Mouse (Mus musculus): ENCODE results near the gene Btbd9. TPM values are rescaled to one million over a fixed set of nuclear protein-coding genes. Genes with fewer than 3 reads are reported as not detected.

The Btbd9 gene
- polyA plus RNA-seq, 1 experiment from 2014 or later = 139 TPM

DNA sequence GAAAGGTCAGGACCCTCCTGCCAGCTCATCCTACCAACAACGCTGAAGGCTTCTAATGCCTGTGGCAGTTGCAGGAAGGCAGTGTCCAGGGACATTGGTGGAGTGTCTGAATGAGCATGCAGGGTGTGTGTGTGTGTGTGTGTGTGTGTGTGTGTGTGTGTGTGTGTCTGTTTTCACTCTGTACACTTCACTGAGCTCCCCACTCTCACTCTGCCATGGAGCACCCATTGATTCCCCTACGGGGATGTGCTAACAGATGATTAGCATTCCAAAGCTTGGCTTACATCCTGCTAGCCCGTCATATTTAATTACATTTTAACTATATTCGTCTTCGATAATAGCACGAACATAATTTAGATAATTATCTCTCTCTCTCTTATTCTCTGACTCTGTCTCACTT is 339.7 kb downstream of the Btbd9 start:
- no peaks in the 10 kb centered on the region for H3K9me3 ChIP-seq
- peaks cover 59% of the 10 kb centered on the region for H3K4me1 ChIP-seq (replicated peaks)
- peak; percentile 62; the same call in 1 of the 2 replicates for ATAC-seq (ENCODE audit: low FRiP score, low read depth)
- no peak overlapping the region for H3K4me3 ChIP-seq
- H3K36me3 ChIP-seq = no peaks in the 10 kb centered on the region
- H3K27ac ChIP-seq (replicated peaks) = no peak overlapping the region
- no peak overlapping the region for H3K4me2 ChIP-seq
- 45% methylated on average over 6 of the region's 6 CpGs for WGBS
- no peak overlapping the region for H3K9ac ChIP-seq
- H3K27me3 ChIP-seq = no peaks in the 10 kb centered on the region

DNA sequence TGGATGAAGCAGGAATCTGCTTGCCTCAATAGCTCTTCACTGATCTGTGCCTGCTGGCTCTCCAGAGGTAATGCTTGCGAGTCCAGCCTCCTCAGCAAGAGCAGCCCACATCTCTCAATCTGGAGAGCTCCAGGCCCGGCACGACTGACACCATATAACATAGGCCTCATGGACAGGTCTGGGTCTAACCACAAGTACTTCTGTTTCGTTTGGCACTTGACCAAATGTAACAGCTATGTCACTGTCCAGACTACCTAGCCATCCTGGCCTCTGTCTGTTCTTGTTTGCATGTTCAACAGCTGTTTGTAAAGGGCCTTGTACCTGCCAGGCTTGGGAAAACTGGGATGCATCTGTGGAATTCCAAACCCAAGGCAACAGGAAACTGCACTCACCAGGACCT is 340.9 kb downstream of the Btbd9 start:
- no peak overlapping the region for H3K4me2 ChIP-seq
- no peak for ATAC-seq (ENCODE audit: low FRiP score, low read depth)
- H3K27me3 ChIP-seq = no peaks in the 10 kb centered on the region
- no peak overlapping the region for H3K27ac ChIP-seq (replicated peaks)
- no peaks in the 10 kb centered on the region for H3K36me3 ChIP-seq
- no peak overlapping the region for H3K4me3 ChIP-seq
- H3K9ac ChIP-seq = no peak overlapping the region
- H3K4me1 ChIP-seq (replicated peaks) = peaks cover 54% of the 10 kb centered on the region
- H3K9me3 ChIP-seq = no peaks in the 10 kb centered on the region
- 77% methylated on average over 4 of the region's 4 CpGs for WGBS

DNA sequence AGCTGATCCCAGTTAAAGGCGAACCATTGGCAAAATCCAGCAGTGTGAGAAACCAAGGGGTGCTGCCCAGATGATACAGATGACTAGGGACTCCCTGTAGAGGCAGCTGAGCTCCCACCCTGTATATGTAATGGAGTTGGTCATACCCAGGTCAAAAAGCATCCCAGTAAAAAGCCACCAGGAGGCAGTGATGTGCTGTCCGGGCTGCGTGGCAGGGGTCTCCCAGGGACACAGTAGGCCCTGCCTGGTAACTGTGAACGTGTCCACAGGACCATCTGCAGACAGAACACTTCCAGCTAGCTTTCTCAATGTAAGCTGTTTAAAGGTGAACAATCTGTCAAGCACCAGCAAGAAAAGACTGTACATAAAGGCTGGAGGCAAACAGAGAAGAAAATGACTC is 343.6 kb downstream of the Btbd9 start:
- Histone ChIP-seq H3K4me2 (no peak overlapping the region), H3K9me3 (no peaks in the 10 kb centered on the region), H3K27ac (replicated peaks) (no peak overlapping the region), H3K4me1 (replicated peaks) (peaks cover 50% of the 10 kb centered on the region), H3K4me3 (no peak overlapping the region), H3K27me3 (no peaks in the 10 kb centered on the region), H3K36me3 (no peaks in the 10 kb centered on the region), H3K9ac (no peak overlapping the region)
- WGBS = 31% methylated on average over 4 of the region's 4 CpGs
- ATAC-seq (ENCODE audit: low FRiP score, low read depth) = no peak; the same call in 1 of the 2 replicates

DNA sequence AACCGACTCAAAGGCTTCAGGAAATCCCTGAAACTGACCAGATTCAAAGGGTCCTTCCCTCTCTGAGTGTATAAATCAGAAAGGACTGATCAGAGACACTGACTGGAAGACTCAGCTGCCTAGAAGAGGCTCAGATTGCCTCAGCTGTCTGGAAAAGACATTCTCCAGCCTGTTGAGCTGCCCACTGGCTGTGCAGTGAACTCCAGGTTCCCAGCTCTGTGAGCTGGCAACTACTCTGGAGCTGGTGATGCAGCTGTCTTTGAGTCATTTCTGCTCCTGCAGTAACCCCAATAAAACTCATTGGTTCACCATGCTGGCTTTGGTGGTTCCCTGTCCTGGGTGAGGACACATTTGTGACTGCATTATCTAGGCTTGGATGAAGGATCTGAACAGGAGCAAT is 344.8 kb downstream of the Btbd9 start:
- Histone ChIP-seq H3K27ac (replicated peaks) (no peak overlapping the region), H3K9ac (no peak overlapping the region), H3K27me3 (no peaks in the 10 kb centered on the region), H3K4me2 (no peak overlapping the region), H3K4me1 (replicated peaks) (peaks cover 39% of the 10 kb centered on the region), H3K9me3 (no peaks in the 10 kb centered on the region), H3K36me3 (no peaks in the 10 kb centered on the region), H3K4me3 (no peak overlapping the region)
- no peak for ATAC-seq (ENCODE audit: low FRiP score, low read depth)
- 93% methylated on average over 1 of the region's 1 CpGs for WGBS

DNA sequence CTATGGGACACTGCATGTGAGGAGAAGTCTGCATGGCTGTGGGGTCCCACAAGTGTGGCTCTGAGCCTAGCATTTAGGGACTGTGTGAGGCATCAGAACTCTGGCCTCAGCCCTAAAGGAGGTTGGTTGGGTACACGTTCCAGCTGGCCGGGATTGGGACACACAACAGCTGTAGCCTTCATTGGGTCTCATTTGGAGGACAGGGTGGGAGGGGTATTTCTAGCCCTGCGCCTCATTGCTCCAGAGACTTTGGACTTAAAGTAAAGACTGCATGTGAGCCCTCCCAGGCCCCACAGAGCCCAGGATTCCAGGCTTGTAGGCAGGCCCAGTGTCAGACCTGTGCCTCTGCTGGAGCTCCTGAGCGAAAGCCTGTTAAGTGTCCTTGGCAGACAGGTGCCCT is 345.9 kb downstream of the Btbd9 start:
- Histone ChIP-seq H3K4me2 (no peak overlapping the region), H3K36me3 (no peaks in the 10 kb centered on the region), H3K4me3 (no peak overlapping the region), H3K9ac (no peak overlapping the region), H3K4me1 (replicated peaks) (peaks cover 36% of the 10 kb centered on the region), H3K9me3 (no peaks in the 10 kb centered on the region), H3K27me3 (no peaks in the 10 kb centered on the region), H3K27ac (replicated peaks) (no peak overlapping the region)
- no peak for ATAC-seq (ENCODE audit: low FRiP score, low read depth)
- WGBS = 87% methylated on average over 4 of the region's 4 CpGs

DNA sequence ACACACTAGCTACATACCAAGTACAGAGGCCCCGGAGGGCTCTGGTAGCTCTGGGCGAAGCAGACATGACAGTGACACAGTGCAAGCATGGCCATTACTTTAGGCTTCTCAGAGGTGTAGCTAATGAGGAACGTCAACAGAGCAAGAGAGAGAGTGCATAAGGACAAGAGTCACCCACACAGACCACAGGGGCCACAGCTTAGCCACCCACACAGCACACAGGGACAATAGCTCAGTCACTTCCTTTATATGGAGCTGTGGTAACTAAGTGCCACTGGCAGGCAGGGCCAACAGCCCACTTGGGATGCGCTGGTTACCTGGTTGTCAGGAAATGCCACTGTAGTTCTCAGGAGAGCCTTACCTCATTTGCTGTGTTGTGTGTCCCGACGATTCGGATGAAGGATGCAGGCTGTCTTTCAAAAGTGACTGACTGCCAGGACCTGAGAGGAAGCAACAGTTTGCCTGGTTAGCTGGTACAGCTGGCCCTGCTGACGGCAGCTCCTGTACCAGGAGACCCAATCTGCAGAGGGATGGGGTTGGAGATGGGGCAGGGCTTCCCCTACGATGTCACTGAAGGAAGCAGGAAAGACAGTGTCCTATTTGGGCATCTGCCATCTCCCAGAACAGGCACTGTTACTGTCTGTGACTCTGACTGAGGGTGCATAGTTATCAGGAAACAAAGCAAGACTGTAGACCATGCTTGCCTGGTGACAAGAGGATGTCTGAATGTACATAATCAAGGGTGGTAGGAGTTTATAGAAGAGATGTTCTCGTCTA is 347.7 kb downstream of the Btbd9 start:
- ATAC-seq (ENCODE audit: low FRiP score, low read depth) = no peak
- no peaks in the 10 kb centered on the region for H3K9me3 ChIP-seq
- no peaks in the 10 kb centered on the region for H3K27me3 ChIP-seq
- H3K4me3 ChIP-seq = no peak overlapping the region
- no peak overlapping the region for H3K27ac ChIP-seq (replicated peaks)
- WGBS = 86% methylated on average over 10 of the region's 10 CpGs
- no peaks in the 10 kb centered on the region for H3K36me3 ChIP-seq
- no peak overlapping the region for H3K4me2 ChIP-seq
- peaks cover 42% of the 10 kb centered on the region for H3K4me1 ChIP-seq (replicated peaks)
- H3K9ac ChIP-seq = no peak overlapping the region

DNA sequence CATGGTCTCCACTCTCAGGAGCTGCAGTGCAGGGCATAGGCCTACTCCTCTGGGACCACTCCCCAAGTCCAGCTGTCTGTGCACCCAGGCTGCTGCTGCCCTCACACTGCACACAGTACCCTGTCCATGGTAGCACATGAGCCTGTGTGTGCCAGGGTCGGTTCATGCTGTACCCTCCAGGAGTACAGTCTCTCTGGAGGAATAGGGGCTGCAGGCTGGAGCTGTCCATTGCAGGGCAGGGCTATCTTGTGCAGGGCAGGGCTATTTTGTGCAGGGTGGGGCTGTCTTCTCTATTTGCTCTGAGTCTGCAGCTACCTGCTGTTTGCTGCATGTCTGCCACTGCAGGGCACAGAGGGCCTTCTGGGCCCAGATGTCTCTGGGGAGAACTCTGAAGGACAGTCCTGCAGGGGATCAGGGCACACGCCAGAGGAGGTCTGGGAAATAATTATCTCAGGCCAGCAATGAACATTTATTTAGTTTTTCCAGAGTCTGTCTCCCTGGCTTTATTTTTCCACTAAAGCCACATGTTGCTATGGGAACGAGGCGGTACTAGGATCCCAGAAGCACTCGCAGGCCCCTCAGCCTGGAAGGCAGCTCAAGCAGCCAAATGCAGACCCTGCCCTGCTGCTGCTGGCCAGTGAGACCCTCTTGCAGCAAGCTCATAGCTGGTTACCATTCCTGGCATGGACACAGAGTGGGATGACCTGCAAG is 351.1 kb downstream of the Btbd9 start:
- H3K4me3 ChIP-seq = no peak overlapping the region
- H3K27ac ChIP-seq (replicated peaks) = no peak overlapping the region
- no peaks in the 10 kb centered on the region for H3K9me3 ChIP-seq
- no peaks in the 10 kb centered on the region for H3K27me3 ChIP-seq
- ATAC-seq (ENCODE audit: low FRiP score, low read depth) = peak; percentile 40; the same call in 1 of the 2 replicates
- no peak overlapping the region for H3K9ac ChIP-seq
- no peak overlapping the region for H3K4me2 ChIP-seq
- H3K4me1 ChIP-seq (replicated peaks) = peaks cover 36% of the 10 kb centered on the region
- 36% methylated on average over 5 of the region's 5 CpGs for WGBS
- no peaks in the 10 kb centered on the region for H3K36me3 ChIP-seq

DNA sequence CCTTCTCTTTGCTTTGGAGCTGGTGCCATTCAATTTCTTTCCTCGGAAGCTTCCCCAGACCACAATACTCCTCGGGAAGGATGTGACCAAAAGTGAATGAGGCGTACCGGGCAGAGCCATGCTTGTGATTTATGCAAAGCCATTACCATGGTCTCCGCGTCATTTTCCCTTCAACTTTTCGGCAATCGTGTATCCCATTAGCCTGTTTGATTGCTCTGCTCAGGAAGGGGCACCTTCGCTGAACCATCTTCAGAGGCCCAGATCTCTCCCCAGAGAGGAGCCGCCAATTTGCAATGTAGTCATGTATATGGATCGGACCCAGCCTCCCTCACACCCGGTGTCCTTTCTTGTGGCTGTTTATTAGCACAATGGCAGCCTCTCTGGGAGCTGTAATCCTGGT is 353.5 kb downstream of the Btbd9 start:
- Histone ChIP-seq H3K4me1 (replicated peaks) (peaks cover 26% of the 10 kb centered on the region), H3K4me3 (no peak overlapping the region), H3K27me3 (no peaks in the 10 kb centered on the region), H3K9ac (no peak overlapping the region), H3K4me2 (no peak overlapping the region), H3K36me3 (0 out of 2 replicates have a peak, but pooled peaks cover 3% of the 10 kb centered on the region), H3K27ac (replicated peaks) (no peak overlapping the region), H3K9me3 (no peaks in the 10 kb centered on the region)
- 47% methylated on average over 12 of the region's 12 CpGs for WGBS
- no peak for ATAC-seq (ENCODE audit: low FRiP score, low read depth)

DNA sequence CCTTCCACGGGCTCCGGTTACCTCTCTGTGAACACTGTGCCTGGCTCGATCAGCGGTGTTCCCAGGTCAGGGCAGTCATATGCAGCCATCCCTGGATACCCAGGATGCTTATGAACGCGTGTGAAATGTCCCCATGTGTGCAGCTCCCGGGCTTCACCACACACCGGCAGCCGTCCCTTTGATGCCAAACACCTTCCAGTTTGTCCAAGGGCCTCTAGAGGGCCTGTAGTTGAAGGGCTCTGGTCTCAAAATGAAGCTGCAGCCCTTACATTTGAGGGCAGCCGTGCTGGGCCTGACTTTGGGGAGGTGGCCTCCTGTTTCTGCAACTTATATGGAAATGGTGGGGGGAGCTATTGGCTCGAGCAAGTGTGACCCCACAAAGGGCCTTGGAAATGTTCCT is 353.9 kb downstream of the Btbd9 start:
- H3K4me2 ChIP-seq = no peak overlapping the region
- H3K4me1 ChIP-seq (replicated peaks) = peaks cover 26% of the 10 kb centered on the region
- no peak overlapping the region for H3K9ac ChIP-seq
- H3K4me3 ChIP-seq = no peak overlapping the region
- no peak for ATAC-seq (ENCODE audit: low FRiP score, low read depth)
- H3K36me3 ChIP-seq = 0 out of 2 replicates have a peak, but pooled peaks cover 3% of the 10 kb centered on the region
- no peaks in the 10 kb centered on the region for H3K27me3 ChIP-seq
- H3K27ac ChIP-seq (replicated peaks) = no peak overlapping the region
- 75% methylated on average over 11 of the region's 11 CpGs for WGBS
- H3K9me3 ChIP-seq = no peaks in the 10 kb centered on the region

DNA sequence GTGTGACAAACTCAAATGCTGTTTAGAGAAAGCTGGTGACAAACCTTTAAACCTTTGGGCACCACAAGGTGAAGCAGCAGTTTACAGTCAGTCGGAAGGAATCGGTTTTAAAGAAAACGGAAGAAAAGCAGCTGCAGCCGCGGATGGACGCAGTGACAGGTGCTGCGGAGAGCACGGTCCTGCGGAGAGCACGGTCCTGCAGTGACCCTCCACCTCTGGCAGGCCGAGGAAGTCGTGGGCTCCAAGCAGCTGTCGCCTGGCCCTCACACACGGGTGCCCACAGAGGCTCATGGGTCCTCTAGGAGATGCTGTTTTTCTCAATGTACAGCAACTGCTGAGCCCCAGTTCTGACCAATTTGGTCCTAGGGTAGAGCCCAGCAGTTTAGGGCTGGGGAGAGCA is 354.6 kb downstream of the Btbd9 start:
- no peak overlapping the region for H3K4me3 ChIP-seq
- no peak for ATAC-seq (ENCODE audit: low FRiP score, low read depth)
- no peaks in the 10 kb centered on the region for H3K9me3 ChIP-seq
- peaks cover 26% of the 10 kb centered on the region for H3K4me1 ChIP-seq (replicated peaks)
- WGBS = 76% methylated on average over 14 of the region's 14 CpGs
- no peaks in the 10 kb centered on the region for H3K27me3 ChIP-seq
- no peak overlapping the region for H3K9ac ChIP-seq
- H3K4me2 ChIP-seq = no peak overlapping the region
- H3K27ac ChIP-seq (replicated peaks) = no peak overlapping the region
- 0 out of 2 replicates have a peak, but pooled peaks cover 3% of the 10 kb centered on the region for H3K36me3 ChIP-seq

DNA sequence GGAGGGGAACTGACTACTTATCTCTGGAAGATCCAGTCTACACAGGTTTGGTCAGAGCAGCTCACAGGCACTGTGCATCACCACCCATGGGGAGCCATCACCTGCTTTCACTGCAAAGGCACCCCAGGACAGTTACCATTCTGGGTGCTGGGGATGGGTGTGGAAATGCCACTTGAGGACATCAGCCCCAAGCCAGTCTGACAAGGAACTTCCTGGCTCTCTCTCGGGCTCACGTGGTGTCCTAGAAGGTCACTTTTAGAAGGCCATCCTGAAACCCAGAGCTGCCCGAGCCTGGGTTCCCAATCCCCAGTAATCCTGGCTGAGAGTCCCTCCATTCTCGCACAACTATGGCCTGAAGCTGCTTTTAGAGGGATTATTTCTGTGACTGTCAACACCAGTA is 360.5 kb downstream of the Btbd9 start:
- Histone ChIP-seq H3K36me3 (0 out of 2 replicates have a peak, but pooled peaks cover 3% of the 10 kb centered on the region), H3K4me3 (no peak overlapping the region), H3K4me1 (replicated peaks) (peaks cover 9% of the 10 kb centered on the region; the same call in 1 of the 2 replicates), H3K9me3 (no peaks in the 10 kb centered on the region), H3K9ac (no peak overlapping the region), H3K27ac (replicated peaks) (no peak overlapping the region), H3K4me2 (no peak overlapping the region), H3K27me3 (no peaks in the 10 kb centered on the region)
- ATAC-seq (ENCODE audit: low FRiP score, low read depth) = no peak
- 81% methylated on average over 4 of the region's 4 CpGs for WGBS

DNA sequence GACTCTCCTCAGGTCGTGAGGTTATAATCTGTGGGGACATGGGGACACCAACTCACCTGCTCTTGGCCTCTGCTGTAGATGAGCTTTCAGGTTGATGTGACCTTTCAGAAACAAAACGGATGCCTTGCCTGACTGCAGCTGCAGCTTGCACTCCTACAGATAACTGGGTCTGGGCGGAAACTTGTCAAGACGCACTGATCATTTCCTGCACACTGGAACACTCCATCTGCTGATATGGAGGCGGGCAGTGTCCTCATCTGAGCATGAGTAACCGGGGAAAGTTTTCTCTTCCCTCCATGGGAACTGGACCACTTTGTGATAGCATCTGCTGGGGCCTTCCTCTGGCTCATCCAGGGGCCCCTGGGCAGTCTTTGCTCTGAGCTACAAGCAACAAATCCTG is 361.9 kb downstream of the Btbd9 start:
- peaks cover 5% of the 10 kb centered on the region; the same call in 1 of the 2 replicates for H3K36me3 ChIP-seq
- no peak overlapping the region for H3K9ac ChIP-seq
- H3K4me2 ChIP-seq = no peak overlapping the region
- H3K27ac ChIP-seq (replicated peaks) = no peak overlapping the region
- no peak overlapping the region for H3K4me3 ChIP-seq
- ATAC-seq (ENCODE audit: low FRiP score, low read depth) = no peak
- H3K27me3 ChIP-seq = no peaks in the 10 kb centered on the region
- H3K4me1 ChIP-seq (replicated peaks) = peaks cover 9% of the 10 kb centered on the region; the same call in 1 of the 2 replicates
- no peaks in the 10 kb centered on the region for H3K9me3 ChIP-seq
- WGBS = 93% methylated on average over 6 of the region's 6 CpGs

All from hindbrain, embryonic 15.5 days (tissue).